ENCODE assay signal across 9 mouse cellular contexts in the genomic region with DNA sequence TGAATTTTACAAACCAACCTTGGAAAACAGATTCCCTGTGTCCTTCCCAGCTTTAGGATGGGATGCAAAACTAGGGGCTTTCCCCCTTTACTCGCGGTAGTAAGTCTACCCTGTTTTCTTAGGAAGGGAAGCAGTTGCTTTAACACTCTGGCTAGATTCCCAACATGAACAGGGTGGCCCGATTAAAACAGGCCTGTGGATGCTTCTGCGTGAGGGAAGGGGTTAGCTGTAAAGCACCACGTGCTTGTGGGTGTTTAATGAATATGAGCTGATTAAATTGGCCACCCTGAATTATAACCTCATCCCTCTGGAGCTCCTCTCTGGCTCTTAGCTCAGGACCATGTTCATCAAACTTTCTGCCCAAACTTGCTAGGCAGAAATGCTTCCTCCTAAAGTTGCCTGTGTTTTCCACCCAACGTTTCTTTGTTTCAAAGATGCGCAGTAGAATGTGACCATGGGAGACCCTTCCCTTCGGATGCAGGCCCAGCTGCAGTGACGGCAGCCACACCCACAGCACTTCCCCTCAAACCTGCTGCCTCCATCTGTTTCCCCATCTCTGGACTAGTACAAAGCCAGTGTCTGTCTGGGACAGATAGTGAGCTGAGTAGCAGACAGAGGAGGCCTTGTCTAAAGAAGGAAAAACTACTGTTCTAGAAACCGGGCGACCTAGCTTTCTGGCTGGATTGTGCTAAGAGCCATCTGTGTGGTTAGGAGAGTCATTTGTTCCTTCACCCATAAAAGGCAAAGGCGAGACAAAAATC.
DNase-seq lines count a peak whose midpoint lies in the region; ATAC-seq lines count a peak whose summit lies in the region.
"Had no signal": no experiment of that assay in that cellular context is flagged by ENCODE, and none has a peak within 500 bp of the region (broad histone marks: within the 10 kb centered on the region; RNA-seq: fewer than 3 reads in every experiment).

No protein-coding gene starts in this region.

- DNase-seq in layer of hippocampus, adult 8-10 months (ENCODE audit: low spot score in 2 of 2): peak; percentile 14 to 24
- DNase-seq in layer of hippocampus, adult 11-12 months (ENCODE audit: low spot score): no peak
- peak; percentile 40 for DNase-seq in c-Kit-positive CD71-positive TER-119-negative erythroid progenitor cells, embryonic 14.5 days (ENCODE audit: low read depth)
- peak; percentile 43 to 50 for DNase-seq in heart, postnatal 10 days
- DNase-seq in spleen, postnatal 10 days (ENCODE audit: low spot score in 2 of 2): no peak
- no peak for DNase-seq in spleen, postnatal 36 days (ENCODE audit: low spot score in 2 of 2)
- no peak for DNase-seq in cerebellum, adult 11-12 months
- DNase-seq: lung, adult 2 months had no signal

- intact Hi-C loops in heart, postnatal 10 days (cut with DNase I): no loop called here

- peak; percentile 97 for ATAC-seq in megakaryocyte progenitor cell, adult 5-6 weeks (replicated peaks; ENCODE audit: poor library complexity)

Comparison
In these comparisons a context has a peak if more than half of its experiments do, and no peak if none do; other contexts are left out.
1. DNase-seq: peak in layer of hippocampus, adult 8-10 months (2 of 2), c-Kit-positive CD71-positive TER-119-negative erythroid progenitor cells, embryonic 14.5 days (single experiment) and heart, postnatal 10 days (2 of 2); none in layer of hippocampus, adult 11-12 months (single experiment), spleen, postnatal 10 days (0 of 2), spleen, postnatal 36 days (0 of 2) and cerebellum, adult 11-12 months (single experiment).